8 mouse cellular contexts compared by ENCODE assay signal in genomic region chr5:109558123-109558403, GRCm38 (mm10). TPM values are rescaled to one million over a fixed set of nuclear protein-coding genes. Genes with fewer than 3 reads are reported as not detected.
A peak's percentile ranks its signal among the peaks of the same experiment; 100 is the strongest.
DNase-seq lines count a peak whose midpoint lies in the region; ATAC-seq and TF ChIP-seq lines count a peak whose summit lies in the region.

No protein-coding gene starts in this region.

- H3K4me3 ChIP-seq in kidney, postnatal 0 days (replicated peaks; ENCODE audit: low read depth, low read length): peak overlapping the region; percentile 66
- H3K4me3 ChIP-seq in embryonic facial prominence, embryonic 11.5 days (ENCODE audit: low read depth, low read length): peak overlapping the region; percentile 58
- H3K4me3 ChIP-seq in midbrain, embryonic 16.5 days (ENCODE audit: low read depth, low read length): peak overlapping the region; percentile 67

- under 1% methylated on average over 9 of the region's 9 CpGs for WGBS in kidney, postnatal 0 days
- 0% methylated on average over 9 of the region's 9 CpGs for WGBS in embryonic facial prominence, embryonic 11.5 days
- 0% methylated on average over 9 of the region's 9 CpGs for WGBS in midbrain, embryonic 16.5 days

- 0 out of 2 replicates have a peak, but pooled peaks cover 5% of the 10 kb centered on the region for H3K36me3 ChIP-seq in kidney, postnatal 0 days (ENCODE audit: insufficient read depth, low read length)
- no peaks in the 10 kb centered on the region for H3K36me3 ChIP-seq in embryonic facial prominence, embryonic 11.5 days (replicated peaks; ENCODE audit: control insufficient read depth, insufficient read depth, low read depth, low read length)
- H3K36me3 ChIP-seq in midbrain, embryonic 16.5 days (ENCODE audit: control insufficient read depth, insufficient read depth, low read length): peaks cover 16% of the 10 kb centered on the region

- DNase-seq in kidney, postnatal 0 days (ENCODE audit: low spot score): no peak
- DNase-seq in kidney, postnatal 36 days: no peak
- DNase-seq in embryonic facial prominence, embryonic 11.5 days (ENCODE audit: low spot score): no peak
- peak; percentile 49 for DNase-seq in hindlimb bud, embryonic 11.5 days (ENCODE audit: extremely low spot score, low read depth, low spot score)
- DNase-seq in testis, postnatal 10 days (ENCODE audit: low spot score): no peak
- DNase-seq in thymus, adult 18-20 months: no peak
- no peak for DNase-seq in cerebellum, adult 11 months

- no peaks in the 10 kb centered on the region for H3K27me3 ChIP-seq in kidney, postnatal 0 days (ENCODE audit: insufficient read depth, low read length)
- H3K27me3 ChIP-seq in embryonic facial prominence, embryonic 11.5 days (ENCODE audit: control insufficient read depth, insufficient read depth, low read length): no peaks in the 10 kb centered on the region
- H3K27me3 ChIP-seq in midbrain, embryonic 16.5 days (ENCODE audit: control insufficient read depth, insufficient read depth, low read depth, low read length): no peaks in the 10 kb centered on the region

- peaks cover 14% of the 10 kb centered on the region for H3K9me3 ChIP-seq in kidney, postnatal 0 days (replicated peaks; ENCODE audit: low read length)
- peaks cover 15% of the 10 kb centered on the region for H3K9me3 ChIP-seq in embryonic facial prominence, embryonic 11.5 days (replicated peaks; ENCODE audit: control insufficient read depth, low read length)
- peaks cover 28% of the 10 kb centered on the region for H3K9me3 ChIP-seq in midbrain, embryonic 16.5 days (replicated peaks; ENCODE audit: control insufficient read depth, low read length, poor library complexity, severe bottlenecking)

- peak overlapping the region; percentile 63 for H3K4me2 ChIP-seq in kidney, postnatal 0 days (ENCODE audit: low read length)
- H3K4me2 ChIP-seq in embryonic facial prominence, embryonic 11.5 days (ENCODE audit: low read depth, low read length): peak overlapping the region; percentile 48
- peak overlapping the region; percentile 58 for H3K4me2 ChIP-seq in midbrain, embryonic 16.5 days (ENCODE audit: low read length)

- peak overlapping the region; percentile 97 for H3K27ac ChIP-seq in kidney, postnatal 0 days
- peak overlapping the region; percentile 68 for H3K27ac ChIP-seq in embryonic facial prominence, embryonic 11.5 days (replicated peaks; ENCODE audit: low read depth, low read length)
- peak overlapping the region; percentile 99 for H3K27ac ChIP-seq in midbrain, embryonic 16.5 days (ENCODE audit: low read length)

- no peak for TF ChIP-seq CTCF in kidney, postnatal 0 days (IDR thresholded peaks at IDR 0.05; ENCODE audit: low read depth)

- no peak for ATAC-seq in kidney, postnatal 0 days (replicated peaks; ENCODE audit: low FRiP score, low read depth)
- ATAC-seq in embryonic facial prominence, embryonic 11.5 days (replicated peaks; ENCODE audit: insufficient number of reproducible peaks, low FRiP score, low TSS enrichment, low read depth): peak; percentile 35
- ATAC-seq in midbrain, embryonic 16.5 days: peak; percentile 57

- H3K4me1 ChIP-seq in kidney, postnatal 0 days (replicated peaks; ENCODE audit: insufficient read depth, low read length): no peaks in the 10 kb centered on the region
- H3K4me1 ChIP-seq in embryonic facial prominence, embryonic 11.5 days (ENCODE audit: control insufficient read depth, insufficient read depth, low read length): no peaks in the 10 kb centered on the region
- H3K4me1 ChIP-seq in midbrain, embryonic 16.5 days (ENCODE audit: control insufficient read depth, insufficient read depth, low read length): no peaks in the 10 kb centered on the region

- H3K9ac ChIP-seq in kidney, postnatal 0 days (ENCODE audit: low read depth, low read length): no peak overlapping the region
- no peak overlapping the region for H3K9ac ChIP-seq in embryonic facial prominence, embryonic 11.5 days (replicated peaks; ENCODE audit: low read length)
- peak overlapping the region; percentile 78 for H3K9ac ChIP-seq in midbrain, embryonic 16.5 days (ENCODE audit: low read depth, low read length)

RNA-seq across cellular contexts. Expression of gene Crlf2, which starts 0.7 kb away (rescaled TPM):
- polyA plus RNA-seq in kidney, postnatal 0 days (2015; fragmentation: Nextera tagmentation; extraction: Ambion mirVana): 19.1 and 22.2 TPM in 2 replicates
- polyA plus RNA-seq in embryonic facial prominence, embryonic 11.5 days (2014; fragmentation: Nextera tagmentation; extraction: Ambion mirVana): 1.9 and 2.6 TPM in 2 replicates
- polyA plus RNA-seq in midbrain, embryonic 16.5 days (2015; fragmentation: Nextera tagmentation; extraction: Ambion mirVana): 13.7 and 18.1 TPM in 2 replicates
